Mouse (Mus musculus): ENCODE results near the gene Vmn1r188.
"Not testable (repeated sequence)": the region's sequence is repeated elsewhere in the genome, so short reads cannot be mapped to it uniquely, and the experiment has no call there.

Gene Vmn1r188

DNA sequence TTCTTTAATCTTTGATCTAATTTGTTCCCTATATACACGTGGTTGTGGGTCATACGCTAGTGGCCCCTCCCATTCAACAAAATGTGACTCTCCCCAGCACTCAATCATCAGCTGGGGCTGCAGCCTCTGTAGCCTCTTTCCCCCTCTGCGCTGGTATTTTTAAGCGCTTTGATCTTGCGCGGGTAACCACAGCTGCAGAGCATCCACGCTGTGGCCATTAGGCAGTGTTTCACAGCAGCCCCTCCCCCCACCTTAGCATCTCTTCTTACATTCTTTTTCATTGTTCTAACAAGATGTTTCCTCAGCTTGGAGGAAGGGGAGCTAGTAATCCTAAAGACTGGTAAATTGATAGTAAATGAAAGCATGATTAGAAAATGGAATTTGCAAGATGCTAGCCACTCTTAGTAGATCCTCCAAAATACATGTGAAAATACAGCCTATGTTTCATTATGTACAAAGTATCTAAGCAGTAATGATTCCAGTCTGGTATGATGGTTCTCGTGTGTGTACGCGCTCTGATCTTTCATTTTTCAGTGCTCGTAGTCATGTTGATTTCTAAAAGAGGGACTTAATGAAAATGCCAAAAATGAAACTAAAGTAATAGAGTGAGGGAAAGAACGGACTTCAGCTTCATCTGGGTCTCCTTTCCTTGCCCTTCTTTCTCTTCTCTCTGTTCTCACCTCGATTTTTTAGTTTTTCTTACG is 34.4 kb upstream of the Vmn1r188 start:
- DNase-seq (ENCODE audit: extremely low read depth, low read depth, low spot score) = no peak

DNA sequence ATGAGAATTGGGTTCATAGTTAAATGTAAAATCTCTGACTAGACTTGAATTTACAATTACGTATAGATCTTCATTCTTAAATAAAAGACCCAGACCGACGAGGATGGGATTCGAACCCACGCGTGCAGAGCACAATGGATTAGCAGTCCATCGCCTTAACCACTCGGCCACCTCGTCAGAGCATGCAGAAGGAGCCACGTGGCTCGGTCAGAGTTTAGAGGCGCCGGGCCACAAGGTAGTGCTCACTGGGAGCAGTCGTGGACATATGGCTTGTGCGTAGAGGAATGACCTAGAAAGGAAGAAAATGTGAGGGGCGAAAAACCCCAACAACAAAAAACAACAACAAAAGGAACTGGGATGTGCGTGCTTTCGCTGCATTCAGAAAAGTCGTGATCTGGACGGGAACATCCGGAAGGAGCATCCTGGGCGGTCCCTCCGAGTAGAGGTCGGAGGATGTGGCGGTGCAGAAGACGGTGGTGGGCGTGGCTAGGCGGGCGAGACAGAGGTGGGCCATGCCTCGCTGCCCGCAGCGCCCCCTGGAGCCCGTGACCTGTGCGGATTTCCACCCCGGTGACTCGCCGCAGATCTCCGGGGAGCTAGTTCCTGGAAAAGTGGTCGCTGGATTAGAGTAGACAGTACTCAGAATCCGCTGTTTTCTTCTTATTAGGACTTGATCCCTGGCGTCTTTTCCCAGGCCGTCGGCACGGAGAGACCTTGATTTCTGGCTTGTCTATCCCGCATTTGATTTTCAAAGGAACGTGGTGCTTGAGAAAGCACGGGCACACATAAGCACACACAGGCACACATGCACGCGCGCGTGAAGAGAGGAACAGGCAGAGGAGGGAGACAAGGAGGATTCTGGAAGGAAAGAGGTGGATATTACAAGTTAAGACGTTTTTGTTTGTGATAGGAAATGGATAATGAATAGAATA is 33.4 kb upstream of the Vmn1r188 start:
- no peak for DNase-seq (ENCODE audit: extremely low read depth, low read depth, low spot score)

GRCm38 (mm10) chr13:22051523-22051859 is 32.7 kb upstream of the Vmn1r188 start:
- DNase-seq (ENCODE audit: extremely low read depth, low read depth, low spot score) = no peak

DNA sequence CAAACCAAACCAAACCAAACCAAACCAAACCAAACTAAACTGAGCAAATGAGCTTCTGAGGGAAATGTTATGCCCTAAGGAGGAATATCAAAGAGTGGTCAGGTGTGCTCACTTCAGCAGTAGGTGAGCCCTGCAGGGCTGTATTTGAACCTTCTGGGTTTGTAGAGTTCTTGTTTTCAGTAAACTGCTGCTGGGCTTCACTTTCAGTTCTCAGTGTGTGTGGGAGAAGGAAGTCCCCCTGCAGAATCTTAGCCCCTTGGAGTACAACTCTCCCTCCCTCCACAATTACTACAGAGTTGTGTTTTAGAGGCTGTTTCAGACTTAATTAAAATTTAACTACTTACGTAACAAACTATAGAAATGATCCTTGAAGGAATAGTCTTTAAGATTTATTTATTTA is 30.5 kb upstream of the Vmn1r188 start:
- DNase-seq (ENCODE audit: extremely low read depth, low read depth, low spot score) = no peak

DNA sequence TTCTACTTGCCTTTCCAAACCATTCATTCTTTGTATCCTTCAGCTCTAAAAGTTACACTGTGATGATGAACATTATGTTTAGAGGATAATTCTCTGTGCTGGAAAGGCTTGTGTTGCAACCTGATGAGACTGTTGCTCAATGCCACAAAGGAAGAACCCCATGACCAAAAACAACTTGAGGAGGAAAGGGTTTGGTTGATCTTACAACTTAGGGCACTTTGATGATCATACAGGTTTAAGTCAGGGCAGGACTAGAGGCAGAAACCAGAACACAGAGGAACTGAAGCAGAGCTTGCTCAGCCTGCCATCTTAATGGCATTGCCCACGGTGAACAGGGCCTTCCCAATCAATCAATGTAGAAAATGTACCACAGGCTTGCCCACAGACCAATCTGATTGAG is 22.8 kb upstream of the Vmn1r188 start:
- no peak for DNase-seq (ENCODE audit: extremely low read depth, low read depth, low spot score)

DNA sequence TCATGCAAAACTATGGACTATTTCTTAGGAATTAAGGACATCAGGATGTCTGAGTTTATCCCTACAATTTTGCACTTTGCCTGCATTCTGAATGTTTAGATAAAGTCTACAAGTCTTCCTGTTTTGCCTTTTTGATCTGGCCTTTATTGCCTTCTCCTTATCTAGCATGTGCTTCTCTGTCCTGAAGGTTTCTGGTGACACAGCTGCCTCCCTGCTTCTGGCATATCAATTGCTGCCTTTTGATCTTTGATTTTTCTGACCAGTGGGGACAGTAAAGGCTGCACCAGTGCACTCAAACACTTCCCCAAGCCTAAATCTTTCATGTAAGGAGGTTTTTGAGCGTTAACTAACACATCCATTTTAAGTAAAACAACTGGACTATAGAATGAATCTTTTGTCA is 20.8 kb upstream of the Vmn1r188 start:
- DNase-seq (ENCODE audit: extremely low read depth, low read depth, low spot score) = no peak

GRCm38 (mm10) chr13:22105724-22106123 is 21.5 kb downstream of the Vmn1r188 start, which contains the start of gene Vmn1r189:
TSS of gene Vmn1r189 (minus strand) at chr13:22105824.
- not testable (repeated sequence) for DNase-seq (ENCODE audit: extremely low read depth, low read depth, low spot score)

DNA sequence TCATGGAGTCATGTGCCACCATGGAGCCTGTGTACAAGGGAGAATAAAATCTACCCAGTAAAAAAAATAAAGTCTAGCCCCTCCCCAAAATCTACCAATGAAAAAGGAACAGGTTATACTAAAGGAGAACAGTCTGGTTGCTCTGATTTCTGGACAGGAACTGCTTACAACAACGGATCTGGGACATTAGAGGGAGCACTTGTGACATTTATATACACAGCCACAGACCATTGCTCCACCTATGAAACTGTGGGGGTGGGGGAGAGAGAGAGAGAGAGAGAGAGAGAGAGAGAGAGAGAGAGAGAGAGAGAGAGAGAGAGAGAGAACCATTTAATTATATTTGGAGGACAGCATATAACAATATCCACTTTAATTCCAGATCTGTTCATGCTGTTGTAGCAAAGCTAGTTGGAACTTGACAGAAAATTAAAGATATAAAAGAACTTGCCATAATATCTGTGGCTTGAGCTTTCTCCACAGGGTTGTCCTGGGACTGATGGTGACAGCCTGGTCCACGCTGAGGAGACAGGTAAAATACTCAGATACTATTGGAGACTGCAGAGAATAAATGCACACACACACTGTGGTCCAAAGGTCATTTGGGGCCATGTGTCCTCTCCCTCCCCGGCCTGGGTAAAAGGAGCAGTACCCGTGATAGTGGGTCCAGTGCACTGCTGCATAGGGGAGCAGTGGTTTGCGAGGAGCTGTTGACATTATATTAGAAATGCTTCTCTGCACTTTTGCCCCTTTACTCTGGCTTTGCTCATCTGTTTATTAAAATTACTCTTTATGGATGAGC is 52.5 kb downstream of the Vmn1r188 start:
- not testable (repeated sequence) for DNase-seq (ENCODE audit: extremely low read depth, low read depth, low spot score)
